Mouse (Mus musculus) myocyte (in vitro differentiated cells): ENCODE results near the gene Gapt. TPM values are rescaled to one million over a fixed set of nuclear protein-coding genes. Genes with fewer than 3 reads are reported as not detected.
A peak's percentile ranks its signal among the peaks of the same experiment; 100 is the strongest.

Experiments
- H3K27me3 ChIP-seq: one replicate; pipeline ENCODE4 v1.6.1; 2011; ENCODE audit not compliant: control insufficient read depth, insufficient read depth, insufficient read length
- H3K36me3 ChIP-seq: one replicate; pipeline ENCODE4 v1.6.1; 2011; ENCODE audit not compliant: control insufficient read depth, insufficient read depth
- H3K4me2 ChIP-seq: one replicate; pipeline ENCODE4 v1.6.1; 2011; ENCODE audit warnings: low read depth, control low read depth
- H3K4me3 ChIP-seq: one replicate; pipeline ENCODE4 v1.5.1; 2011; ENCODE audit warnings: mild to moderate bottlenecking, control low read depth, moderate library complexity
- H3K79me2 ChIP-seq: one replicate; pipeline ENCODE4 v1.6.1; 2011; ENCODE audit not compliant: control insufficient read depth, insufficient read depth
- H3ac ChIP-seq: one replicate; pipeline ENCODE4 v1.6.1; 2011; ENCODE audit not compliant: control insufficient read depth, insufficient read length
- CEBPB ChIP-seq: IDR thresholded peaks from 2 replicates; pipeline ENCODE4 v1.6.1; 2011; ENCODE audit warnings: mild to moderate bottlenecking, moderate library complexity; ENCODE audit not compliant: poor library complexity, insufficient read depth, severe bottlenecking
- E2F4 ChIP-seq: IDR thresholded peaks from one replicate; pipeline ENCODE4 v1.6.1; 2011; ENCODE audit warnings: mild to moderate bottlenecking, control low read depth, moderate library complexity; ENCODE audit not compliant: insufficient read depth
- MAX ChIP-seq: IDR thresholded peaks from one replicate; pipeline ENCODE4 v1.6.1; 2011; ENCODE audit warnings: low read depth, mild to moderate bottlenecking, control low read depth
- MYOD1 ChIP-seq, 3 experiments: IDR thresholded peaks; one replicate each; pipeline ENCODE4 v1.6.1; 2011; ENCODE audit warnings: control low read depth in 2 of 3, low read depth in 2 of 3, mild to moderate bottlenecking in 2 of 3, moderate library complexity in 1 of 3; ENCODE audit not compliant: insufficient read length in 2 of 3, control insufficient read depth in 1 of 3
- MYOG ChIP-seq, 3 experiments: IDR thresholded peaks; one replicate each; pipeline ENCODE4 v1.6.1; 2011; ENCODE audit warnings: control low read depth in 2 of 3, low read depth in 2 of 3, mild to moderate bottlenecking in 2 of 3; ENCODE audit not compliant: insufficient read length in 2 of 3, control insufficient read depth in 1 of 3, insufficient read depth in 1 of 3
- POLR2A ChIP-seq: IDR thresholded peaks from one replicate; pipeline ENCODE4 v1.6.1; 2011; ENCODE audit warnings: low read depth, mild to moderate bottlenecking, control low read depth, moderate library complexity; ENCODE audit not compliant: insufficient read length
- POLR2AphosphoS2 ChIP-seq: IDR thresholded peaks from one replicate; pipeline ENCODE4 v1.6.1; 2011; ENCODE audit warnings: low read depth, control low read depth; ENCODE audit not compliant: insufficient read length
- REST ChIP-seq: IDR thresholded peaks from one replicate; pipeline ENCODE4 v1.6.1; 2011; ENCODE audit warnings: mild to moderate bottlenecking, control low read depth, moderate library complexity; ENCODE audit not compliant: insufficient read depth, insufficient read length
- SRF ChIP-seq: IDR thresholded peaks from one replicate; pipeline ENCODE4 v1.6.1; 2011; ENCODE audit warnings: low read depth; ENCODE audit not compliant: control insufficient read depth, insufficient read length
- TCF12 ChIP-seq: IDR thresholded peaks from one replicate; pipeline ENCODE4 v1.6.1; 2011; ENCODE audit warnings: mild to moderate bottlenecking, control low read depth; ENCODE audit not compliant: poor library complexity, insufficient read depth, severe bottlenecking
- TCF3 ChIP-seq: IDR thresholded peaks from one replicate; pipeline ENCODE4 v1.6.1; 2011; ENCODE audit warnings: low read depth, control low read depth; ENCODE audit not compliant: insufficient read length
- USF1 ChIP-seq: IDR thresholded peaks from one replicate; pipeline ENCODE4 v1.6.1; 2011; ENCODE audit warnings: low read depth, mild to moderate bottlenecking, control low read depth, moderate library complexity
- polyA plus RNA-seq: library from polyadenylated mRNA; unstranded; fragments of >200 nt; fragmentation: generic; extraction: Trizol; gene quantifications from one replicate; pipeline ENCODE4 v1.2.1, GENCODE M21; 2012; ENCODE audit warnings: missing spikeins

Gene Gapt
- polyA plus RNA-seq, 1 experiment: not detected

- no peak overlapping the region for H3ac ChIP-seq
- H3K4me3 ChIP-seq: peak overlapping the region; percentile 80
- TF ChIP-seq MYOG (IDR thresholded peaks at IDR 0.05; ENCODE audit: control insufficient read depth in 1 of 3, insufficient read depth in 1 of 3, insufficient read length in 2 of 3, low read depth in 2 of 3): no peak
- TF ChIP-seq MAX: no peak
- TF ChIP-seq POLR2AphosphoS2: peak; percentile 67
- no peak for TF ChIP-seq SRF
- no peak for TF ChIP-seq TCF3
- TF ChIP-seq TCF12: no peak
- TF ChIP-seq REST: no peak
- TF ChIP-seq USF1: no peak
- peak; percentile 26 for TF ChIP-seq POLR2A
- no peak for TF ChIP-seq MYOD1 (IDR thresholded peaks at IDR 0.05; ENCODE audit: control insufficient read depth in 1 of 3, insufficient read length in 2 of 3, low read depth in 2 of 3)
- no peak for TF ChIP-seq E2F4
- peaks cover 59% of the 10 kb centered on the region for H3K36me3 ChIP-seq
- H3K27me3 ChIP-seq: no peaks in the 10 kb centered on the region
- H3K79me2 ChIP-seq: peaks cover 40% of the 10 kb centered on the region
- peak overlapping the region; percentile 82 for H3K4me2 ChIP-seq
Measured at GRCm38 (mm10) chr13:110398513-110399270, 41.7 kb upstream of the Gapt start.

DNA sequence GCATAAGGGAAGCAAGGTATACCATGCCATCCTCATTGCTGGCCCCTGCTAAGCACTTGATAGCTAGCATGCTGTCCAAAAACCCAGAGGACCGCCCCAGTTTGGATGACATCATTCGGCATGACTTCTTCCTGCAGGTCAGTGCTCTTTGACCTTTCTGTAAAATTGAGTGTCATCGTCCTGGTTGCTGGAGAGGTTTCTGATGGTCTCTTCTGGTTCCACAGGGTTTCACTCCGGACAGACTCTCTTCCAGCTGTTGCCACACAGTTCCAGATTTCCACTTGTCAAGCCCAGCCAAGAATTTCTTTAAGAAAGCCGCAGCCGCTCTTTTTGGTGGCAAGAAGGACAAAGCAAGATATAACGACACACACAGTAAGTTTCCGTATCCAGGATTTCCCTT, 40.8 kb upstream of the Gapt start:
- peaks cover 59% of the 10 kb centered on the region for H3K36me3 ChIP-seq
- no peak overlapping the region for H3ac ChIP-seq
- H3K4me2 ChIP-seq: peak overlapping the region; percentile 82
- peaks cover 40% of the 10 kb centered on the region for H3K79me2 ChIP-seq
- H3K4me3 ChIP-seq: peak overlapping the region; percentile 80
- TF ChIP-seq MYOD1 (IDR thresholded peaks at IDR 0.05; ENCODE audit: control insufficient read depth in 1 of 3, insufficient read length in 2 of 3, low read depth in 2 of 3) (no peak), POLR2A (peak; percentile 47), MAX (no peak), POLR2AphosphoS2 (peak; percentile 64)
- H3K27me3 ChIP-seq: no peaks in the 10 kb centered on the region

GRCm38 (mm10) chr13:110395916-110396685, 39.1 kb upstream of the Gapt start:
- Histone ChIP-seq H3K27me3 (no peaks in the 10 kb centered on the region), H3K4me2 (peak overlapping the region; percentile 59), H3K36me3 (peaks cover 52% of the 10 kb centered on the region), H3ac (peak overlapping the region; percentile 73), H3K79me2 (peaks cover 40% of the 10 kb centered on the region), H3K4me3 (peak overlapping the region; percentile 80)
- no peak for TF ChIP-seq MAX
- no peak for TF ChIP-seq MYOD1 (IDR thresholded peaks at IDR 0.05; ENCODE audit: control insufficient read depth in 1 of 3, insufficient read length in 2 of 3, low read depth in 2 of 3)
- TF ChIP-seq SRF: no peak
- TF ChIP-seq E2F4: no peak
- no peak for TF ChIP-seq TCF12
- TF ChIP-seq CEBPB: no peak
- TF ChIP-seq TCF3: no peak
- no peak for TF ChIP-seq POLR2AphosphoS2

GRCm38 (mm10) chr13:110395179-110395794, 38.3 kb upstream of the Gapt start:
- Histone ChIP-seq H3K79me2 (peaks cover 40% of the 10 kb centered on the region), H3K27me3 (no peaks in the 10 kb centered on the region), H3K4me2 (peak overlapping the region; percentile 59), H3K4me3 (peak overlapping the region; percentile 80), H3ac (peak overlapping the region; percentile 73), H3K36me3 (peaks cover 44% of the 10 kb centered on the region)
- TF ChIP-seq POLR2A (no peak), E2F4 (no peak), POLR2AphosphoS2 (no peak), MYOG (IDR thresholded peaks at IDR 0.05; ENCODE audit: control insufficient read depth in 1 of 3, insufficient read depth in 1 of 3, insufficient read length in 2 of 3, low read depth in 2 of 3) (no peak), TCF3 (no peak), CEBPB (no peak), MAX (no peak), MYOD1 (IDR thresholded peaks at IDR 0.05; ENCODE audit: control insufficient read depth in 1 of 3, insufficient read length in 2 of 3, low read depth in 2 of 3) (no peak), USF1 (no peak), REST (no peak), TCF12 (no peak), SRF (no peak)
